Mouse (Mus musculus) liver, adult 2 months (tissue): ENCODE results near the gene Secisbp2l. TPM values are rescaled to one million over a fixed set of nuclear protein-coding genes. Genes with fewer than 3 reads are reported as not detected.
A peak's percentile ranks its signal among the peaks of the same experiment; 100 is the strongest.

Source experiments
- DNase-seq: peaks from one replicate; pipeline ENCODE4 v3.0.0-alpha.2; 2011; ENCODE audit warnings: low read depth, low spot score; ENCODE audit errors: extremely low read depth
- H3K27ac ChIP-seq: fragments of 200-500 bp; replicated peaks from 2 replicates; pipeline ENCODE4 v1.5.1; 2012; ENCODE audit warnings: low read depth, mild to moderate bottlenecking, control low read depth, inconsistent platforms, low read length; ENCODE audit not compliant: insufficient read depth
- H3K27me3 ChIP-seq: fragments of 200-500 bp; 2 replicates; pipeline ENCODE4 v1.6.1; 2012; ENCODE audit warnings: mild to moderate bottlenecking, moderate library complexity, low read length, inconsistent platforms; ENCODE audit not compliant: control insufficient read depth, insufficient read depth
- H3K36me3 ChIP-seq: fragments of 200-500 bp; 2 replicates; pipeline ENCODE4 v1.6.1; 2012; ENCODE audit warnings: low read length, inconsistent platforms; ENCODE audit not compliant: control insufficient read depth, insufficient read depth
- H3K4me1 ChIP-seq: fragments of 200-500 bp; 2 replicates; pipeline ENCODE4 v1.6.1; 2011; ENCODE audit warnings: low read length; ENCODE audit not compliant: control insufficient read depth, insufficient read depth
- H3K4me3 ChIP-seq: fragments of 200-500 bp; 2 replicates; pipeline ENCODE4 v1.5.1; 2011; ENCODE audit warnings: low read depth, mild to moderate bottlenecking, control low read depth, low read length, moderate library complexity; ENCODE audit not compliant: insufficient read depth
- H3K79me2 ChIP-seq: fragments of 200-500 bp; 2 replicates; pipeline ENCODE4 v1.6.1; 2012; ENCODE audit warnings: inconsistent platforms, mild to moderate bottlenecking, low read length, moderate library complexity; ENCODE audit not compliant: control insufficient read depth, insufficient read depth
- H3K9ac ChIP-seq: fragments of 200-500 bp; 2 replicates; pipeline ENCODE4 v1.6.1; 2012; ENCODE audit warnings: low read depth, mild to moderate bottlenecking, control low read depth, inconsistent platforms, low read length
- CTCF ChIP-seq: fragments of 200-500 bp; IDR thresholded peaks from 2 replicates; pipeline ENCODE4 v1.5.1; 2011; ENCODE audit warnings: low read depth, low read length, control low read depth
- POLR2A ChIP-seq: fragments of 200-500 bp; IDR thresholded peaks from 2 replicates; pipeline ENCODE4 v1.6.1; 2011; ENCODE audit warnings: low read length, control low read depth; ENCODE audit not compliant: insufficient read depth; ENCODE audit errors: extremely low read depth
- WGBS: fragments of 180-500 bp; shearing (Covaris S2); methylation state at CpG from one replicate; pipeline ENCODE4 v1.1.7; 2018; 5-methylcytosine and 5-hydroxymethylcytosine counted together
- polyA plus RNA-seq: library from polyadenylated mRNA; depleted of rRNA; stranded (reverse); fragments of >200 nt; gene quantifications from 2 replicates; pipeline ENCODE4 v1.2.3, GENCODE M21; 2012
- total RNA-seq: library from RNA; depleted of rRNA; stranded (reverse); fragments of >200 nt; gene quantifications from 2 replicates; pipeline ENCODE4 v1.2.3, GENCODE M21; 2014

Secisbp2l gene
- total and polyA plus RNA-seq, 2 experiments: 8.0 to 26.0 TPM

GRCm38 (mm10) chr2:125735333-125736024, 47.2 kb downstream of the Secisbp2l start:
- no peak for DNase-seq
- no peak overlapping the region for H3K4me3 ChIP-seq
- peaks cover 10% of the 10 kb centered on the region for H3K36me3 ChIP-seq
- 0 out of 2 replicates have a peak, but pooled peaks cover 3% of the 10 kb centered on the region for H3K27me3 ChIP-seq
- no peaks in the 10 kb centered on the region for H3K4me1 ChIP-seq
- no peak overlapping the region for H3K9ac ChIP-seq
- no peaks in the 10 kb centered on the region for H3K79me2 ChIP-seq
- no peak overlapping the region for H3K27ac ChIP-seq
- TF ChIP-seq POLR2A (no peak), CTCF (no peak)
- 52% methylated on average over 2 of the region's 2 CpGs for WGBS

GRCm38 (mm10) chr2:125734741-125735140, 47.9 kb downstream of the Secisbp2l start:
- H3K27ac ChIP-seq: no peak overlapping the region
- peaks cover 8% of the 10 kb centered on the region for H3K36me3 ChIP-seq
- no peaks in the 10 kb centered on the region for H3K79me2 ChIP-seq
- H3K9ac ChIP-seq: no peak overlapping the region
- H3K4me1 ChIP-seq: no peaks in the 10 kb centered on the region
- TF ChIP-seq CTCF: no peak
- TF ChIP-seq POLR2A: no peak
- DNase-seq: no peak
- H3K4me3 ChIP-seq: no peak overlapping the region
- 0 out of 2 replicates have a peak, but pooled peaks cover 3% of the 10 kb centered on the region for H3K27me3 ChIP-seq

GRCm38 (mm10) chr2:125731763-125732560, 50.7 kb downstream of the Secisbp2l start:
- Histone ChIP-seq H3K27ac (no peak overlapping the region), H3K36me3 (no peaks in the 10 kb centered on the region), H3K9ac (peak overlapping the region; percentile 41; the same call in 1 of the 2 replicates), H3K27me3 (0 out of 2 replicates have a peak, but pooled peaks cover 3% of the 10 kb centered on the region), H3K4me1 (no peaks in the 10 kb centered on the region), H3K4me3 (peak overlapping the region; percentile 41; the same call in 1 of the 2 replicates), H3K79me2 (no peaks in the 10 kb centered on the region)
- TF ChIP-seq CTCF: peak; percentile 97
- TF ChIP-seq POLR2A: no peak
- peak; percentile 68 for DNase-seq
- 15% methylated on average over 35 of the region's 35 CpGs for WGBS

GRCm38 (mm10) chr2:125724546-125725114, 58.0 kb downstream of the Secisbp2l start:
- Histone ChIP-seq H3K79me2 (no peaks in the 10 kb centered on the region), H3K9ac (no peak overlapping the region), H3K4me1 (peaks cover 1% of the 10 kb centered on the region; the same call in 1 of the 2 replicates), H3K27ac (no peak overlapping the region), H3K4me3 (no peak overlapping the region), H3K36me3 (no peaks in the 10 kb centered on the region), H3K27me3 (peaks cover 7% of the 10 kb centered on the region)
- no peak for TF ChIP-seq CTCF
- no peak for TF ChIP-seq POLR2A
- peak; percentile 12 for DNase-seq
- WGBS: 14% methylated on average over 16 of the region's 16 CpGs

GRCm38 (mm10) chr2:125724086-125724430, 58.6 kb downstream of the Secisbp2l start, which contains the start of gene Shc4:
Gene Shc4, minus strand, starts transcription at chr2:125724148.
- WGBS: under 1% methylated on average over 15 of the region's 15 CpGs
- no peak for DNase-seq
- Histone ChIP-seq H3K27ac (no peak within 1 kb of the TSS), H3K9ac (no peak within 1 kb of the TSS), H3K4me1 (peaks cover 1% of the 10 kb centered on the region; the same call in 1 of the 2 replicates), H3K27me3 (peaks cover 7% of the 10 kb centered on the region), H3K79me2 (no peaks in the 10 kb centered on the region), H3K36me3 (no peaks in the 10 kb centered on the region), H3K4me3 (peak within 1 kb of the TSS; percentile 10; the same call in 1 of the 2 replicates)
- TF ChIP-seq POLR2A: no peak
- TF ChIP-seq CTCF: no peak
